In genomic region chr17:56092794-56093193, GRCm38 (mm10) we compare ENCODE assay signal across 25 mouse cellular contexts. TPM values are rescaled to one million over a fixed set of nuclear protein-coding genes. Genes with fewer than 3 reads are reported as not detected.
DNase-seq lines count a peak whose midpoint lies in the region; ATAC-seq lines count a peak whose summit lies in the region.
"Had no signal": no experiment of that assay in that cellular context is flagged by ENCODE, and none has a peak within 500 bp of the region (broad histone marks: within the 10 kb centered on the region; RNA-seq: fewer than 3 reads in every experiment).

No protein-coding gene starts in this region.

- peaks cover 40% of the 10 kb centered on the region for H3K36me3 ChIP-seq in stomach, embryonic 14.5 days (ENCODE audit: control insufficient read depth, insufficient read depth, low read length)

- intact Hi-C loops in left cerebral cortex, postnatal 4 days (cut with DNase I) = no loop called here

- ATAC-seq in stomach, embryonic 14.5 days (ENCODE audit: insufficient number of reproducible peaks, insufficient read depth, low FRiP score, low read depth) = no peak
- ATAC-seq: CD4-positive, CD25-positive, alpha-beta regulatory T cell, adult 4 months; forebrain, embryonic 14.5 days; inflammation-experienced regulatory T-cells, adult 6 months; lung, postnatal 0 days had no signal

- H3K27ac ChIP-seq in stomach, embryonic 14.5 days (ENCODE audit: low read length) = peak overlapping the region; percentile 44; the same call in 1 of the 2 replicates
- H3K27ac ChIP-seq: heart, embryonic 15.5 days; hindbrain, embryonic 10.5 days; liver, embryonic 15.5 days had no signal

- WGBS in stomach, embryonic 14.5 days = 88% methylated on average over 1 of the region's 1 CpGs

- no peak overlapping the region for H3K9ac ChIP-seq in stomach, embryonic 14.5 days (replicated peaks; ENCODE audit: low read depth, low read length)
- H3K9ac ChIP-seq: heart, embryonic 15.5 days; liver, embryonic 15.5 days had no signal

- H3K4me2 ChIP-seq in stomach, embryonic 14.5 days (replicated peaks; ENCODE audit: low read depth, low read length) = no peak overlapping the region
- H3K4me2 ChIP-seq: heart, embryonic 15.5 days; liver, embryonic 15.5 days had no signal

- no peak overlapping the region for H3K4me3 ChIP-seq in stomach, embryonic 14.5 days (ENCODE audit: low read depth, low read length)
- H3K4me3 ChIP-seq: heart, embryonic 15.5 days; hindbrain, embryonic 10.5 days; liver, embryonic 15.5 days had no signal

- H3K27me3 ChIP-seq in stomach, embryonic 14.5 days (ENCODE audit: control insufficient read depth, insufficient read depth, low read length) = no peaks in the 10 kb centered on the region
- H3K27me3 ChIP-seq: heart, embryonic 15.5 days; liver, embryonic 15.5 days had no signal

- DNase-seq in kidney, postnatal 36 days = peak; percentile 21 to 47
- no peak for DNase-seq in kidney, adult 11 months
- peak; percentile 45 for DNase-seq in 3T3-L1 (ENCODE audit: low read depth, low spot score)
- DNase-seq in Muller cell, postnatal 12 days (ENCODE audit: inconsistent ontology term) = peak; percentile 79
- DNase-seq in left cerebral cortex, postnatal 4 days = no peak
- DNase-seq in right cerebral cortex, postnatal 10 days (ENCODE audit: low spot score in 2 of 2) = no peak
- DNase-seq: adrenal gland, adult 2 months; cerebellum, adult 11 months; cerebellum, postnatal 14 days; midbrain, embryonic 14.5 days; right cerebral cortex, adult 18-20 months; thymus, postnatal 4 days had no signal

- H3K4me1 ChIP-seq in stomach, embryonic 14.5 days (ENCODE audit: control insufficient read depth, insufficient read depth, low read length) = no peaks in the 10 kb centered on the region
- H3K4me1 ChIP-seq: heart, embryonic 15.5 days; hindbrain, embryonic 10.5 days; liver, embryonic 15.5 days had no signal

- no peaks in the 10 kb centered on the region for H3K9me3 ChIP-seq in stomach, embryonic 14.5 days (ENCODE audit: control insufficient read depth, low read depth, low read length)
- H3K9me3 ChIP-seq: G1E; heart, embryonic 15.5 days; hindbrain, embryonic 10.5 days; liver, embryonic 15.5 days had no signal

RNA-seq across cellular contexts. Expression of gene Hdgfl2, which starts 13.4 kb away (rescaled TPM):
- polyA plus RNA-seq in stomach, embryonic 14.5 days (2014; fragmentation: Nextera tagmentation; extraction: Ambion mirVana) = 94.8 and 96.5 TPM in 2 replicates
- total RNA-seq in left cerebral cortex, postnatal 4 days (2021) = 100 to 1,000 TPM; 109 to 117 TPM

RNA-seq across cellular contexts. Expression of gene Plin4, which starts 16.8 kb away (rescaled TPM):
- 0.15 and 0.27 TPM in 2 replicates for polyA plus RNA-seq in stomach, embryonic 14.5 days (2014; fragmentation: Nextera tagmentation; extraction: Ambion mirVana)
- under 1 TPM; 0.20 to 0.24 TPM for total RNA-seq in left cerebral cortex, postnatal 4 days (2021)
- total RNA-seq: granulocyte monocyte progenitor cell, adult 5-6 weeks; megakaryocyte progenitor cell, adult 5-6 weeks had no signal
- polyA plus RNA-seq: CD4-positive, CD25-positive, alpha-beta regulatory T cell, adult 4 months; embryonic facial prominence, embryonic 11.5 days; G1E had no signal

RNA-seq across cellular contexts. Expression of gene Ubxn6, which starts 18.0 kb away (rescaled TPM):
- 41.5 and 41.9 TPM in 2 replicates for polyA plus RNA-seq in stomach, embryonic 14.5 days (2014; fragmentation: Nextera tagmentation; extraction: Ambion mirVana)
- 10 to 100 TPM; 69.1 to 78.9 TPM for total RNA-seq in left cerebral cortex, postnatal 4 days (2021)

RNA-seq across cellular contexts. Expression of gene Plin5, which starts 24.6 kb away (rescaled TPM):
- 0.53 and 0.64 TPM in 2 replicates for polyA plus RNA-seq in stomach, embryonic 14.5 days (2014; fragmentation: Nextera tagmentation; extraction: Ambion mirVana)
- 1 to 10 TPM; 1.2 to 1.9 TPM for total RNA-seq in left cerebral cortex, postnatal 4 days (2021)
- total RNA-seq: G1E; granulocyte monocyte progenitor cell, adult 5-6 weeks; megakaryocyte progenitor cell, adult 5-6 weeks had no signal
- polyA plus RNA-seq: CD4-positive, CD25-positive, alpha-beta regulatory T cell, adult 4 months; G1E had no signal

RNA-seq across cellular contexts. Expression of gene Lrg1, which starts 29.0 kb away (rescaled TPM):
- 0.18 TPM in 1 of 2 replicates, not detected in the other for polyA plus RNA-seq in stomach, embryonic 14.5 days (2014; fragmentation: Nextera tagmentation; extraction: Ambion mirVana)
- not detected for total RNA-seq in left cerebral cortex, postnatal 4 days (2021)
- total RNA-seq: G1E had no signal
- polyA plus RNA-seq: CD4-positive, CD25-positive, alpha-beta regulatory T cell, adult 4 months; embryonic facial prominence, embryonic 11.5 days; forebrain, embryonic 14.5 days; G1E; hindbrain, embryonic 10.5 days; inflammation-experienced regulatory T-cells, adult 6 months; kidney, embryonic 14.5 days had no signal

Comparison
In these comparisons a context has a peak if more than half of its experiments do, and no peak if none do; other contexts are left out.
1. DNase-seq: peak in kidney, postnatal 36 days (2 of 2), 3T3-L1 (single experiment) and Muller cell, postnatal 12 days (single experiment); none in kidney, adult 11 months (single experiment), left cerebral cortex, postnatal 4 days (single experiment) and right cerebral cortex, postnatal 10 days (0 of 2).